Mouse (Mus musculus) small intestine, adult 2 months (tissue): ENCODE data around the gene Nbea. TPM values are rescaled to one million over a fixed set of nuclear protein-coding genes. Genes with fewer than 3 reads are reported as not detected.

Source experiments
- H3K27ac ChIP-seq: fragments of 200-500 bp; 2 replicates; pipeline ENCODE4 v1.5.1; 2012; ENCODE audit warnings: low read depth, low read length, control low read depth, inconsistent platforms; ENCODE audit not compliant: insufficient read depth
- H3K27me3 ChIP-seq: fragments of 200-500 bp; 2 replicates; pipeline ENCODE4 v1.6.1; 2012; ENCODE audit warnings: mild to moderate bottlenecking, moderate library complexity, low read length, inconsistent platforms; ENCODE audit not compliant: control insufficient read depth, insufficient read depth
- H3K36me3 ChIP-seq: fragments of 200-500 bp; 2 replicates; pipeline ENCODE4 v1.6.1; 2012; ENCODE audit warnings: mild to moderate bottlenecking, low read length, control low read depth, inconsistent platforms; ENCODE audit not compliant: control insufficient read depth, insufficient read depth
- H3K4me1 ChIP-seq: fragments of 200-500 bp; 2 replicates; pipeline ENCODE4 v1.6.1; 2012; ENCODE audit warnings: low read length, inconsistent platforms, mixed read lengths; ENCODE audit not compliant: control insufficient read depth, insufficient read depth, insufficient read length
- H3K4me3 ChIP-seq: fragments of 200-500 bp; 2 replicates; pipeline ENCODE4 v1.5.1; 2012; ENCODE audit warnings: low read depth, mild to moderate bottlenecking, control low read depth, inconsistent platforms, low read length, moderate library complexity
- CTCF ChIP-seq: fragments of 200-500 bp; IDR thresholded peaks from 2 replicates; pipeline ENCODE4 v1.5.1; 2012; ENCODE audit warnings: low read depth, mild to moderate bottlenecking, control low read depth, inconsistent platforms, low read length, moderate library complexity, mixed read lengths; ENCODE audit not compliant: insufficient replicate concordance, insufficient read length; ENCODE audit errors: extremely low read depth
- POLR2A ChIP-seq: fragments of 200-500 bp; IDR thresholded peaks from 2 replicates; pipeline ENCODE4 v1.6.1; 2012; ENCODE audit warnings: low read depth, mild to moderate bottlenecking, control low read depth, inconsistent platforms, low read length, moderate library complexity
- WGBS: fragments of 180-500 bp; shearing (Covaris S2); methylation state at CpG from one replicate; pipeline ENCODE4 v1.1.7; 2018; 5-methylcytosine and 5-hydroxymethylcytosine counted together
- polyA plus RNA-seq: library from polyadenylated mRNA; depleted of rRNA; stranded (reverse); fragments of >200 nt; gene quantifications from 2 replicates; pipeline ENCODE4 v1.2.3, GENCODE M21; 2012

The Nbea gene
- polyA plus RNA-seq, 1 experiment = 2.4 TPM

DNA sequence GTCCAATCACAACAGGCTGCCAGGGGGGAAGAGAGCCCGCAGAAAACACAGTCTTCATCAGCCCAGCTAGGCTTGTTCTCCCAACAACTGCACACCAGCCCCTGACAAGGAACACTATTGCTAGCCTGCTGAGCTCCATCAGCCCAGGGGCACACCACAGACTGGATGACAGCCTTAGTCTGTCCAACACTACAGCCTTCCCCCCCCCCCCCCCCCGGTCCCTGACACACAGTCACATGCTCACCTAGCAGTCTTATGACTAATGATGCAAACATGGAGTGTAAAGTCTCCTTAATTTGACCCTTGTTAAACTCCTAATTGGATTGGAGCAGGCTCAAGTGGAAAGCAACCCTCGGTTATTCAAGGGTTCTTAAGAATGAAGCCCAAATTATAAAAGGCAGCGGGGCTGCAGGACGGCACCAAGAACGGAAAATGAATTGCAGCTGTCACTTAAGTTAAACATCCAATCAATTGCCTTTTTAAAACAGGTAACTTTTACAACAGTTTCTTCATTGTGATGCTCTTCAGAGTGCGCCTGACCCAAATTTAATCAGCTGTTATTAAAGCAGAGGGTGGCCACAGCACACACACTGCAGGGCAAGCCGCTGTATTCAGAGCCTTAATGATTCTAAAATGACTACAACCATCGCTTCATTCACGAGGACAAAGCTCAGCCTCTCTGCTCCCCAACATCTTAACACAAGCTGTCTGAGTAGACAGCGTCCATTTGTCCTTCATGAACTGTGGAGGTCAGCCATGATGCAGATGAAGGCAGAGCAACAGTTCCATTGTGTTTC, 427.5 kb downstream of the Nbea start:
- 79% methylated on average over 11 of the region's 11 CpGs for WGBS
- TF ChIP-seq POLR2A (no peak), CTCF (no peak)
- H3K4me3 ChIP-seq = no peak overlapping the region

DNA sequence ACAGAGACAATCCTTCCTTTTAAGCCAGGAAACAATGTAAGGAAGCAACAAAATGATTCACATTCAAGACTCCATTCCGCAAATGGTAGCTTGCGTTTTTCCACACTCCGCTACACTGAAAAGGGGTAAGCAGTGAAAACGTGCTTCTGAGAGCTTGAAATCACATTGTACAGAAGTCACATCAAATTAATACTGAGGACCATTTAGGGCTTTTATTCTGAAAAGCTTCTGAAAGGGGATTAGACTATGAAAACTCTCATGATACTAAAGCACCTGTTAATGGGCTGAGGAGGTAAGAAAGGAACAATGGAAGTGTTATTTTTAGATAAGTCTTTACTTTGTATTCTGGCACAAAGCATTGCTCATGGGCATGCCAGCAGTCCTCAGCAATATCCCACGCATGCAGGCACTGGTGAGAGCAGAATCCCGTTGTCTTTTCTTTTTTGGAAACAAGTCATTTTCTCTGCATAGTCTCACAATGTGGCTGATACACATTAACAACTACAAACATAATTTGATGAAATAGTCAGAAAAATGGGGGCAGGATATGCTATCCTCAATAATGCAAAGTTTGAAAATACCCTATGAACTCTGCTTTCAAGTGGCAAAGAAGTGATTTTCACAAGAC, 428.4 kb downstream of the Nbea start:
- TF ChIP-seq CTCF = no peak
- TF ChIP-seq POLR2A = no peak
- Histone ChIP-seq H3K27ac (no peak overlapping the region), H3K36me3 (no peaks in the 10 kb centered on the region), H3K27me3 (no peaks in the 10 kb centered on the region), H3K4me1 (no peaks in the 10 kb centered on the region), H3K4me3 (no peak overlapping the region)
- WGBS = 90% methylated on average over 6 of the region's 6 CpGs

More for the DNA sequence above, 427.5 kb downstream of the Nbea start:
- Histone ChIP-seq H3K27ac (no peak overlapping the region), H3K4me1 (no peaks in the 10 kb centered on the region), H3K36me3 (no peaks in the 10 kb centered on the region), H3K27me3 (no peaks in the 10 kb centered on the region)

DNA sequence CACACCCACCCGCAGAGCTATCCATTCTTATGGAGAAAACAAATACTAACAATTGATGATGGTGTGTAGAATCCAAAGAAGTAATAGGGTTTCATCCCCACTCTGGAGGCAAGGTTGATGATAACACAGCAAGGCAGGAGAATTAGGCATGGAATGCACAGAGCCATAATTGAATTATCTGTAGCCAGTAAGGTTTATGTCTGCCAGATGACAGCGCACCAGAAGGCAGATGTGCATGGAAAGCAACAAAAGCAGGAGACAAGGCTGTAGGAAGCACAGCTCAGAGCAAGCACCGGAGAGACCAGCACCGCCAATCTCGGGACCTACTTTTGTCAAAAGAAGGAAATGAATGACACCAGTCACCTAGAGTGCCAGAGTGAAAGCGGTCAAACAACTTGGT, 429.6 kb downstream of the Nbea start:
- no peaks in the 10 kb centered on the region for H3K36me3 ChIP-seq
- TF ChIP-seq POLR2A (no peak), CTCF (no peak)
- WGBS = 94% methylated on average over 6 of the region's 6 CpGs

DNA sequence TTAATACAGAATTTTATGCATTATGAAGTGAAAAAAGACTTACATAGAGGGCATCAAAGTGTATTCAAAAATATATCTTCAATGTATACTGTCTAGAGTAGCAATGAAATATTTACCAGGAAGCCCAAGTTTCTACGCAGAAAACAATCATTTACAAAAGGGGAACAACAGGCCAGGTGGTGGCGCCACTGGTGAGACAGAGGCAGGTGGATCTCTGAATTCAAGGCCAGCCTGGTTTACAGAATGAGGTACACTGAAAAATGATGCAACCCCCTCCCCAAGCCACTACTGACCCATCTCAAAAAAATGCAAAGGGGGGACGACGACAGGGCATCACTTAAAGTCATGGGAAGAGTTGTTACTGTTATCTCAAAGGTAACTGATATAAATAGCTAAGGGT, 430.9 kb downstream of the Nbea start:
- no peaks in the 10 kb centered on the region for H3K36me3 ChIP-seq
- 84% methylated on average over 4 of the region's 4 CpGs for WGBS
- no peak overlapping the region for H3K27ac ChIP-seq
- H3K4me1 ChIP-seq = no peaks in the 10 kb centered on the region
- TF ChIP-seq CTCF (no peak), POLR2A (no peak)
- H3K4me3 ChIP-seq = no peak overlapping the region
- H3K27me3 ChIP-seq = no peaks in the 10 kb centered on the region

More for the DNA sequence above, 429.6 kb downstream of the Nbea start:
- Histone ChIP-seq H3K27me3 (no peaks in the 10 kb centered on the region), H3K27ac (no peak overlapping the region), H3K4me3 (no peak overlapping the region), H3K4me1 (no peaks in the 10 kb centered on the region)

DNA sequence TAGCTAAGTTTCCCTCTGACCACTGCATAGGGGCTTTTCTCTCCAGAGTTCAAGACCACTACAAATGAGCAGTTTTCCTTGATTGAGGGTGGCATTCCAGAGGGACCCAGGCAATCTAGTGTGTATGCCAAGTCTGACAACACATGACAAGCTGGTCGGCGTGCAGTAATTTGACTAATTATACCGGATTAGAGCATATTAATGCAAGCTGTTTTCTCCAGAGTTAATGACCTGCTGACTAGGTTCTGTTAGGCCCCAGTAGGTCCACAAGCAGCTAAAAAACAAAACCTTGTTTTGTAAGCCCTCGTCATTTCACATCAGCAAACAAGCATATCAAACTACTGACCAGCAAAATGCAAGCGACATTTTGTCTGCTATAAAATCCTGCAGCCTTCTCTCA, 432.1 kb downstream of the Nbea start:
- 85% methylated on average over 5 of the region's 5 CpGs for WGBS
- Histone ChIP-seq H3K27me3 (no peaks in the 10 kb centered on the region), H3K4me3 (no peak overlapping the region), H3K27ac (no peak overlapping the region), H3K36me3 (no peaks in the 10 kb centered on the region), H3K4me1 (no peaks in the 10 kb centered on the region)
- TF ChIP-seq CTCF = no peak
- no peak for TF ChIP-seq POLR2A

DNA sequence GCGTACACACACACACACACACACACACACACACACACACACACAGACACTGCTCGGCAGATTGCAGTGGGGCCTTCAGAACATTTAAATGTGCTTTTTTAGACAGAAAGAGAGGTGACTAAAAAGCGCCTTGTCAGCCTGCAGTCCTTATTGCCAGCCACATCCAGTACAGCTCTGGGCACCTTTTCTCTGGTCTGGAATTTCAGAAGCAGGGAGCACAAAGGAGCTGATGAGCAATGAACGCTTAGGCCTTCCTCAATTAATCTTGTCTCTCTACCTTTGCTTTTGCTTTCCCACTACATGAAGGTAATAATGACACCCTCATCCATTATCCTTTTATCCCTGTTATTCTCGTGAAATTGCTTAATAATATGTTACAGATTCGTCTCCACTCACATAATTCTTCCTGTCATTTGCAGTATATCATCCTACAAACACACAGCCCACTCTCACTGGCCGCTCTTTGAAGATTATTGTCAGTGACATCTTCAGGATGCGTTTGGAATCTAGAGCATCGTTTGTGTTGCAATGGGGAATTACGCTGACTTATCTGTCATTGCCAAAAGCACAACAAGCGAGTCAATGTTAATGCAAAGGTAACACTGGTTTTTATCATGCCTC, 432.9 kb downstream of the Nbea start:
- 82% methylated on average over 11 of the region's 11 CpGs for WGBS
- Histone ChIP-seq H3K27me3 (no peaks in the 10 kb centered on the region), H3K4me3 (no peak overlapping the region), H3K27ac (no peak overlapping the region), H3K36me3 (no peaks in the 10 kb centered on the region), H3K4me1 (no peaks in the 10 kb centered on the region)
- TF ChIP-seq POLR2A = no peak
- TF ChIP-seq CTCF = no peak

DNA sequence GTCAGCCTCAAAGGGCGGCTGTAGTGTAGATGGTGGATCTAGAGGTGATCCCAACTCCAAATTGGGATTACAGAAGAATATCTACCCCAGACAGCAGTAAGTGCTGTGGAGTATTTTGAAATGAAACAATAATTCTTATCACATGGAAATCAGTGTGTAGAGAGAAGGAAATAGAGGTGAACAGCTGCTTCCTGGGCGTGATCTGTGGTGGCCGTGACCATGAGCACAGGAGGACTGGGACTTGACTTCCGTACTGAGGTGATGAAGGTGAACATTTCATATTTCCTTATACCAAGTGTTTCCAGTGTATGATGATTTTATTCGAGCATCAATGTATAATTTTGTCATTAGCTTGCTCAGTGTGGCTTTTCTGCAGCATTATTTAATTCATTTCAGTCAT, 439.6 kb downstream of the Nbea start:
- Histone ChIP-seq H3K27ac (no peak overlapping the region), H3K36me3 (no peaks in the 10 kb centered on the region), H3K4me1 (no peaks in the 10 kb centered on the region), H3K27me3 (no peaks in the 10 kb centered on the region), H3K4me3 (no peak overlapping the region)
- 71% methylated on average over 5 of the region's 5 CpGs for WGBS
- TF ChIP-seq CTCF = no peak
- no peak for TF ChIP-seq POLR2A
